14 mouse cellular contexts compared by ENCODE assay signal in the genomic region with DNA sequence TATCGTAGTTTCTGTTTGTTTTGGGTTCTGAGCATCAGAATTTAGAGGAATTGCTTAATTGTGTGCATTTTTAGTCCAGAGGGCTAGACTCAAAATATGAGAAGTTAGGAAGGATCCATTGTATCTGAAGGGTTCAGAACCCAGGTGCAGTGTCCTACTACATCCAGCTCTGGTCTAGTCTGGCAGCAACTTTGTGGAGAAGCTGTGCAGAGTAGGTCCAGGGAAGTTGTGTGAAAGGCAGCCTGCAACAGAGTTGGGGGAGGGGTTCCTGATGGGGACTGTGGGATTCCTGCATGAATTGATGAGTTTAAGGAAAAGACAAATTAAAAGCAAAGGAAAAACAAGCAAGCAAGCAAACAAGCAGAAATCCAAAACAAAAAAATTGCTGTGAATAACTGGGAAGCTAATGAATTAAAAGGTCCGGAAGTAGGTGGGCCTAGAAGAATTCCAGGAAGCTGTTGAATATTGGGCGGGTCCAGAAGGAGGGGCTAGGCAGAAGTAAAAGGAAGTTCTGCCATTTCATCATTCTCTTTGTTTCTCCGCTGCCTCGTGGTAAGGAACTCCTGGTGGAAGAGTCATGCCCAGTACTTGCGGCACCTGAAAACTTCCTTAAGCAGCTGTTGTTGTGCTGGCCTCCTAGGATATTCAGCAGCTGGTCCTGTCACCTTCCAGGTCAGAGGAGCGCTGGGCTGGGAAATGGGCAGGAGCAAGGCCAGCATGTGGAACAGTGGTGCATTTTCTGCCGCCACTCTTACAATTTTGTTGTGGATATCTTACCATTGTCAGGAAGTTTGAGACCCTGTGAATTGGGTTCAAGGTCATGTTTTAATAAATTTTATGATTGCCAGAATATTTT.
A peak's percentile ranks its signal among the peaks of the same experiment; 100 is the strongest.
DNase-seq lines count a peak whose midpoint lies in the region.
"Had no signal": no experiment of that assay in that cellular context is flagged by ENCODE, and none has a peak within 500 bp of the region (broad histone marks: within the 10 kb centered on the region; RNA-seq: fewer than 3 reads in every experiment).

No protein-coding gene starts in this region.

- peak; percentile 12 for DNase-seq in embryo, embryonic 10 days (ENCODE audit: low spot score)
- no peak for DNase-seq in embryo, embryonic 9.5 days (ENCODE audit: extremely low spot score)
- DNase-seq in testis, postnatal 10 days (ENCODE audit: low spot score) = peak; percentile 49
- no peak for DNase-seq in testis, postnatal 14 days (ENCODE audit: low spot score)
- peak; percentile 43 for DNase-seq in adipocyte (ENCODE audit: low spot score)
- no peak for DNase-seq in right cerebral cortex, adult 18-20 months
- DNase-seq in Muller cell, postnatal 12 days (ENCODE audit: inconsistent ontology term) = no peak
- no peak for DNase-seq in lung, postnatal 4 days
- DNase-seq: adrenal gland, postnatal 14 days; cerebellum, adult 9-10 months; embryo, embryonic 11 days; kidney, postnatal 4 days; lung, postnatal 36 days; thymus, adult 18-20 months had no signal

Comparison
In these comparisons a context has a peak if more than half of its experiments do, and no peak if none do; other contexts are left out.
1. DNase-seq: peak in embryo, embryonic 10 days (single experiment), testis, postnatal 10 days (single experiment) and adipocyte (single experiment); none in embryo, embryonic 9.5 days (single experiment), testis, postnatal 14 days (single experiment), right cerebral cortex, adult 18-20 months (single experiment), Muller cell, postnatal 12 days (single experiment) and lung, postnatal 4 days (0 of 2).